Mouse (Mus musculus) lung, embryonic 14.5 days (tissue): ENCODE results near the gene Gbp2b. TPM values are rescaled to one million over a fixed set of nuclear protein-coding genes. Genes with fewer than 3 reads are reported as not detected.
"Not testable (repeated sequence)": the region's sequence is repeated elsewhere in the genome, so short reads cannot be mapped to it uniquely, and the experiment has no call there.

Source experiments
- ATAC-seq: fragments of 200-750 bp; cut with Nextera tagmentation; 2 replicates; pipeline ENCODE4 v1.8.0; 2017; ENCODE audit warnings: mild to moderate bottlenecking, moderate TSS enrichment, moderate library complexity; ENCODE audit not compliant: insufficient read depth
- DNase-seq: peaks from one replicate; pipeline ENCODE4 v3.0.0-alpha.2; 2015
- H3K27ac ChIP-seq: fragments of 300-500 bp; sonication (generic); 2 replicates; pipeline ENCODE4 v1.5.1; 2014; ENCODE audit warnings: low read depth, mild to moderate bottlenecking, moderate library complexity
- H3K27me3 ChIP-seq: fragments of 300-500 bp; sonication (generic); 2 replicates; pipeline ENCODE4 v1.6.1; 2014; ENCODE audit warnings: low read length, control low read depth; ENCODE audit not compliant: insufficient read depth
- H3K36me3 ChIP-seq: fragments of 300-500 bp; sonication (generic); 2 replicates; pipeline ENCODE4 v1.6.1; 2014; ENCODE audit warnings: control low read depth; ENCODE audit not compliant: insufficient read depth
- H3K4me1 ChIP-seq: fragments of 300-500 bp; sonication (generic); 2 replicates; pipeline ENCODE4 v1.6.1; 2014; ENCODE audit warnings: antibody characterized with exemption, control low read depth; ENCODE audit not compliant: insufficient read depth
- H3K4me2 ChIP-seq: fragments of 300-500 bp; sonication (generic); 2 replicates; pipeline ENCODE4 v1.6.1; 2014; ENCODE audit warnings: mild to moderate bottlenecking
- H3K4me3 ChIP-seq: fragments of 300-500 bp; sonication (generic); 2 replicates; pipeline ENCODE4 v1.5.1; 2014; ENCODE audit warnings: low read depth, low read length
- H3K9ac ChIP-seq: fragments of 300-500 bp; sonication (generic); 2 replicates; pipeline ENCODE4 v1.6.1; 2014
- H3K9me3 ChIP-seq: fragments of 300-500 bp; sonication (generic); 2 replicates; pipeline ENCODE4 v1.6.1; 2016; ENCODE audit warnings: low read depth, low read length, control low read depth
- CTCF ChIP-seq: IDR thresholded peaks from 2 replicates; pipeline ENCODE4 v1.5.1; 2016; ENCODE audit warnings: antibody characterized with exemption, low read depth
- WGBS: fragments of 180-500 bp; shearing (Covaris S2); extraction: QIAGEN DNeasy Blood & Tissue Kit; methylation state at CpG from one replicate; pipeline ENCODE4 v1.1.7; 2014; 5-methylcytosine and 5-hydroxymethylcytosine counted together
- polyA plus RNA-seq: library from polyadenylated mRNA; unstranded; fragments of >200 nt; fragmentation: Nextera tagmentation; extraction: Ambion mirVana; gene quantifications from 2 replicates; pipeline ENCODE4 v1.2.1, GENCODE M21; 2014

The Gbp2b gene
- polyA plus RNA-seq, 1 experiment from 2014 or later = not detected

GRCm38 (mm10) chr3:142561045-142561646 is 33.5 kb upstream of the Gbp2b start:
- ATAC-seq = no peak
- Histone ChIP-seq H3K4me1 (no peaks in the 10 kb centered on the region), H3K27ac (no peak overlapping the region), H3K9me3 (no peaks in the 10 kb centered on the region), H3K36me3 (no peaks in the 10 kb centered on the region), H3K4me3 (no peak overlapping the region), H3K27me3 (no peaks in the 10 kb centered on the region), H3K4me2 (peak overlapping the region; percentile 61; the same call in 1 of the 2 replicates), H3K9ac (no peak overlapping the region)
- no peak for DNase-seq
- TF ChIP-seq CTCF = no peak
- WGBS = 83% methylated on average over 14 of the region's 14 CpGs

GRCm38 (mm10) chr3:142561666-142562065 is 33.0 kb upstream of the Gbp2b start:
- ATAC-seq = no peak
- WGBS = 75% methylated on average over 7 of the region's 7 CpGs
- H3K9ac ChIP-seq = no peak overlapping the region

GRCm38 (mm10) chr3:142567490-142567889 is 27.2 kb upstream of the Gbp2b start:
- not testable (repeated sequence) for H3K4me3 ChIP-seq, H3K36me3 ChIP-seq, DNase-seq, H3K9ac ChIP-seq, H3K4me2 ChIP-seq, ATAC-seq, H3K9me3 ChIP-seq, H3K27me3 ChIP-seq, H3K27ac ChIP-seq, H3K4me1 ChIP-seq
- 66% methylated on average over 5 of the region's 5 CpGs for WGBS

More at GRCm38 (mm10) chr3:142561666-142562065, 33.0 kb upstream of the Gbp2b start:
- TF ChIP-seq CTCF = no peak
- Histone ChIP-seq H3K27ac (no peak overlapping the region), H3K36me3 (no peaks in the 10 kb centered on the region), H3K27me3 (no peaks in the 10 kb centered on the region), H3K9me3 (no peaks in the 10 kb centered on the region), H3K4me3 (no peak overlapping the region), H3K4me1 (no peaks in the 10 kb centered on the region), H3K4me2 (no peak overlapping the region)
- DNase-seq = no peak

- H3K27ac ChIP-seq = no peak overlapping the region
- H3K27me3 ChIP-seq = no peaks in the 10 kb centered on the region
- no peaks in the 10 kb centered on the region for H3K9me3 ChIP-seq
- DNase-seq = no peak
- H3K36me3 ChIP-seq = no peaks in the 10 kb centered on the region
- no peak overlapping the region for H3K4me2 ChIP-seq
- H3K9ac ChIP-seq = no peak overlapping the region
- H3K4me3 ChIP-seq = no peak overlapping the region
- no peaks in the 10 kb centered on the region for H3K4me1 ChIP-seq
- ATAC-seq = no peak
- no peak for TF ChIP-seq CTCF
- WGBS = 87% methylated on average over 4 of the region's 4 CpGs
These were observed 23.9 kb upstream of the Gbp2b start for GRCm38 (mm10) chr3:142570738-142571137.

GRCm38 (mm10) chr3:142577108-142577507 is 17.5 kb upstream of the Gbp2b start:
- no peaks in the 10 kb centered on the region for H3K27me3 ChIP-seq
- no peaks in the 10 kb centered on the region for H3K36me3 ChIP-seq
- WGBS = 69% methylated on average over 3 of the region's 3 CpGs
- H3K4me3 ChIP-seq = no peak overlapping the region
- H3K4me2 ChIP-seq = no peak overlapping the region
- no peak for TF ChIP-seq CTCF
- no peak overlapping the region for H3K9ac ChIP-seq
- no peak for DNase-seq
- no peak for ATAC-seq
- H3K9me3 ChIP-seq = no peaks in the 10 kb centered on the region
- H3K27ac ChIP-seq = no peak overlapping the region
- H3K4me1 ChIP-seq = no peaks in the 10 kb centered on the region

GRCm38 (mm10) chr3:142578342-142578741 is 16.3 kb upstream of the Gbp2b start:
- no peaks in the 10 kb centered on the region for H3K27me3 ChIP-seq
- no peaks in the 10 kb centered on the region for H3K9me3 ChIP-seq
- 82% methylated on average over 4 of the region's 4 CpGs for WGBS
- no peak for DNase-seq
- no peak overlapping the region for H3K9ac ChIP-seq
- H3K4me3 ChIP-seq = no peak overlapping the region
- H3K36me3 ChIP-seq = no peaks in the 10 kb centered on the region
- no peak overlapping the region for H3K27ac ChIP-seq
- no peak for TF ChIP-seq CTCF
- H3K4me1 ChIP-seq = no peaks in the 10 kb centered on the region
- no peak for ATAC-seq
- no peak overlapping the region for H3K4me2 ChIP-seq

- H3K36me3 ChIP-seq = no peaks in the 10 kb centered on the region
- H3K27ac ChIP-seq = no peak overlapping the region
- H3K4me1 ChIP-seq = no peaks in the 10 kb centered on the region
- TF ChIP-seq CTCF = no peak
- no peak overlapping the region for H3K4me3 ChIP-seq
- no peak for ATAC-seq
- no peak overlapping the region for H3K4me2 ChIP-seq
- H3K9ac ChIP-seq = no peak overlapping the region
- 89% methylated on average over 4 of the region's 4 CpGs for WGBS
- DNase-seq = no peak
- H3K27me3 ChIP-seq = no peaks in the 10 kb centered on the region
- H3K9me3 ChIP-seq = no peaks in the 10 kb centered on the region
These were observed 11.6 kb upstream of the Gbp2b start for GRCm38 (mm10) chr3:142583067-142583466.

- no peak overlapping the region for H3K4me3 ChIP-seq
- no peaks in the 10 kb centered on the region for H3K36me3 ChIP-seq
- no peaks in the 10 kb centered on the region for H3K27me3 ChIP-seq
- no peak overlapping the region for H3K4me2 ChIP-seq
- H3K9ac ChIP-seq = no peak overlapping the region
- peak; percentile 8 for DNase-seq
- no peak for TF ChIP-seq CTCF
- H3K4me1 ChIP-seq = no peaks in the 10 kb centered on the region
- H3K27ac ChIP-seq = no peak overlapping the region
- no peaks in the 10 kb centered on the region for H3K9me3 ChIP-seq
- ATAC-seq = no peak
These were observed 7.3 kb upstream of the Gbp2b start for GRCm38 (mm10) chr3:142587386-142587785.
